Mouse (Mus musculus) myocyte (in vitro differentiated cells): ENCODE data around the gene Nlrp4a.

Experiments used
- CEBPB ChIP-seq: IDR thresholded peaks from 2 replicates; pipeline ENCODE4 v1.6.1; 2011; ENCODE audit warnings: mild to moderate bottlenecking, moderate library complexity; ENCODE audit not compliant: poor library complexity, insufficient read depth, severe bottlenecking
- MYOD1 ChIP-seq, 3 experiments: IDR thresholded peaks; one replicate each; pipeline ENCODE4 v1.6.1; 2011; ENCODE audit warnings: control low read depth in 2 of 3, low read depth in 2 of 3, mild to moderate bottlenecking in 2 of 3, moderate library complexity in 1 of 3; ENCODE audit not compliant: insufficient read length in 2 of 3, control insufficient read depth in 1 of 3
- POLR2A ChIP-seq: IDR thresholded peaks from one replicate; pipeline ENCODE4 v1.6.1; 2011; ENCODE audit warnings: low read depth, mild to moderate bottlenecking, control low read depth, moderate library complexity; ENCODE audit not compliant: insufficient read length
- TCF12 ChIP-seq: IDR thresholded peaks from one replicate; pipeline ENCODE4 v1.6.1; 2011; ENCODE audit warnings: mild to moderate bottlenecking, control low read depth; ENCODE audit not compliant: poor library complexity, insufficient read depth, severe bottlenecking
- TCF3 ChIP-seq: IDR thresholded peaks from one replicate; pipeline ENCODE4 v1.6.1; 2011; ENCODE audit warnings: low read depth, control low read depth; ENCODE audit not compliant: insufficient read length
- USF1 ChIP-seq: IDR thresholded peaks from one replicate; pipeline ENCODE4 v1.6.1; 2011; ENCODE audit warnings: low read depth, mild to moderate bottlenecking, control low read depth, moderate library complexity

DNA sequence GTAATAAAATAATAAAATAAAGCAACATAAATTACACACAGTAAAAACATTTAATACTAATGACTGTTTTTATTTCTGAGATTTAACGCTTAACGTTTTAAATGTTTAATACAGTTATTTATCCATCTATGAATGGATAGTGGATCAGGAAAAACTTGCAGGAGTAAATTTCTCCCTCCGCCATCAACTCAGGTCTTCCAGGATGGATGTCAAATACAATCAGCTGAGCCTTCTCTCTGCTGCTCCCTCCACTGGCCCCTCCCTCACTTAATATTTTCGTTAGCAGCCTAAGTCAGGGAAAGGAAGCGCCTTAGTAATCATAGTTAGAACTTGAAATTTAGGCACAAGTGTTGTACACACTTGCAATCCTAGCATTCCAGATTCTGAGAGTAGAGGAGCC, at the start of gene Nlrp4a:
- TF ChIP-seq POLR2A, result no peak
- TF ChIP-seq TCF12, result no peak
- TF ChIP-seq USF1, result no peak
- TF ChIP-seq MYOD1 (IDR thresholded peaks at IDR 0.05; ENCODE audit: control insufficient read depth in 1 of 3, insufficient read length in 2 of 3, low read depth in 2 of 3), result no peak
- TF ChIP-seq TCF3, result no peak
- TF ChIP-seq CEBPB, result no peak
